ENCODE assay signal across 9 mouse cellular contexts in the genomic region with DNA sequence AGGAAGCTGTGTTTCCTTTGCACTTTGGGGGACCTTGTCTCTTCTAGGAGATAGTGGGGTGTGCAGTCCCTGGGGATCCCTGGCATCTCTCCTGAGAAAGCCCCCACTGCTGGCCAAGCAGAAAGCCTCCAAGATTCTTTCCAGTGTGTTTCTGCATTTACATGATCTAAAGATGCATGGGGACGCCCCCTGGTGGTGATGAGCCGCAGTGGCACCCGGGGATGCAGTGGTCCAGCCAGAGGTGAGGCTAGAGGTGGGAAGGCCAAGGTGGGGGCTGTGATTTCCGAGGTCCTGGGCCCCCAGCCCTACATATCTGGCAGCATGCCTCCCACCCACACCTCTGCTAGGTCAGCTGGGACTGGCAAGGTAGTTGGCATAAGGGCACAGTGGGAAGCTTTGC. TPM values are rescaled to one million over a fixed set of nuclear protein-coding genes. Genes with fewer than 3 reads are reported as not detected.
DNase-seq lines count a peak whose midpoint lies in the region; ATAC-seq lines count a peak whose summit lies in the region.
"Had no signal": no experiment of that assay in that cellular context is flagged by ENCODE, and none has a peak within 500 bp of the region (broad histone marks: within the 10 kb centered on the region; RNA-seq: fewer than 3 reads in every experiment).

No protein-coding gene starts in this region.

- DNase-seq in forebrain, embryonic 10.5 days (ENCODE audit: extremely low spot score, low spot score) = peak; percentile 80
- DNase-seq in NIH3T3 (ENCODE audit: low read depth) = peak; percentile 80
- peak; percentile 85 to 92 for DNase-seq in cerebellum, postnatal 14 days
- peak; percentile 67 for DNase-seq in left cerebral cortex, adult 11 months (ENCODE audit: low spot score)
- peak; percentile 70 for DNase-seq in mesoderm, embryonic 11.5 days (ENCODE audit: low read depth, low spot score)
- DNase-seq in spleen, postnatal 36 days (ENCODE audit: low spot score in 2 of 2) = peak; percentile 38 to 62

- no peak overlapping the region for H3K4me2 ChIP-seq in forebrain, embryonic 13.5 days
- H3K4me2 ChIP-seq: liver, embryonic 15.5 days had no signal

- ATAC-seq in forebrain, embryonic 13.5 days = no peak
- ATAC-seq in granulocyte monocyte progenitor cell, adult 5-6 weeks (replicated peaks; ENCODE audit: poor library complexity, severe bottlenecking) = peak; percentile 50; the same call in 1 of the 2 replicates

- peaks cover 33% of the 10 kb centered on the region for H3K36me3 ChIP-seq in forebrain, embryonic 10.5 days (replicated peaks)
- peaks cover 36% of the 10 kb centered on the region for H3K36me3 ChIP-seq in forebrain, embryonic 13.5 days (ENCODE audit: poor library complexity, severe bottlenecking)
- H3K36me3 ChIP-seq: liver, embryonic 15.5 days had no signal

- no peak overlapping the region for H3K27ac ChIP-seq in forebrain, embryonic 10.5 days
- no peak overlapping the region for H3K27ac ChIP-seq in forebrain, embryonic 13.5 days
- H3K27ac ChIP-seq: liver, embryonic 15.5 days had no signal

- H3K9ac ChIP-seq in forebrain, embryonic 13.5 days = no peak overlapping the region
- H3K9ac ChIP-seq: liver, embryonic 15.5 days had no signal

- H3K4me1 ChIP-seq in forebrain, embryonic 10.5 days = peaks cover 16% of the 10 kb centered on the region
- H3K4me1 ChIP-seq in forebrain, embryonic 13.5 days = peaks cover 5% of the 10 kb centered on the region

- no peaks in the 10 kb centered on the region for H3K9me3 ChIP-seq in forebrain, embryonic 10.5 days
- no peaks in the 10 kb centered on the region for H3K9me3 ChIP-seq in forebrain, embryonic 13.5 days (replicated peaks)
- H3K9me3 ChIP-seq: liver, embryonic 15.5 days had no signal

- no peak overlapping the region for H3K4me3 ChIP-seq in forebrain, embryonic 10.5 days
- no peak overlapping the region for H3K4me3 ChIP-seq in forebrain, embryonic 13.5 days
- H3K4me3 ChIP-seq: liver, embryonic 15.5 days had no signal

- 1% methylated on average over 4 of the region's 4 CpGs for WGBS in forebrain, embryonic 10.5 days
- 0% methylated on average over 4 of the region's 4 CpGs for WGBS in forebrain, embryonic 13.5 days

- no peaks in the 10 kb centered on the region for H3K27me3 ChIP-seq in forebrain, embryonic 10.5 days (ENCODE audit: poor library complexity, severe bottlenecking)
- no peaks in the 10 kb centered on the region for H3K27me3 ChIP-seq in forebrain, embryonic 13.5 days
- H3K27me3 ChIP-seq: liver, embryonic 15.5 days had no signal

RNA-seq across cellular contexts. Expression of gene Hmcn2, which starts 19.2 kb away (rescaled TPM):
- polyA plus RNA-seq in forebrain, embryonic 10.5 days (2016; fragmentation: Nextera tagmentation; extraction: Ambion mirVana) = 0.22 TPM in 1 of 2 replicates, not detected in the other
- polyA plus RNA-seq in forebrain, embryonic 13.5 days (2015; fragmentation: Nextera tagmentation; extraction: Ambion mirVana) = 0.06 and 0.16 TPM in 2 replicates
- 0.09 TPM in 1 of 2 replicates, not detected in the other for total RNA-seq in granulocyte monocyte progenitor cell, adult 5-6 weeks (2014; fragmentation: Nextera tagmentation)
- total RNA-seq in granulocyte monocyte progenitor cell, adult 5-6 weeks (2017) = 0.15 TPM in 1 of 2 replicates, not detected in the other

RNA-seq across cellular contexts. Expression of gene Ncs1, which starts 49.4 kb away (rescaled TPM):
- polyA plus RNA-seq in forebrain, embryonic 10.5 days (2016; fragmentation: Nextera tagmentation; extraction: Ambion mirVana) = 43.3 and 47.8 TPM in 2 replicates
- polyA plus RNA-seq in forebrain, embryonic 13.5 days (2015; fragmentation: Nextera tagmentation; extraction: Ambion mirVana) = 72.7 and 77.6 TPM in 2 replicates
- total RNA-seq in granulocyte monocyte progenitor cell, adult 5-6 weeks (2014; fragmentation: Nextera tagmentation) = 2.1 and 4.6 TPM in 2 replicates
- 2.5 and 3.2 TPM in 2 replicates for total RNA-seq in granulocyte monocyte progenitor cell, adult 5-6 weeks (2017)
